Mouse (Mus musculus) hematopoietic multipotent progenitor cell, adult 10-12 weeks (in vitro differentiated cells): Measurements from ENCODE around the gene Krtap3-1. TPM values are rescaled to one million over a fixed set of nuclear protein-coding genes. Genes with fewer than 3 reads are reported as not detected.

ENCODE experiments used
- polyA plus RNA-seq: library from polyadenylated mRNA; stranded (reverse); fragments of >175 nt; gene quantifications from 2 replicates; pipeline ENCODE4 v1.2.3, GENCODE M21; 2012; ENCODE audit warnings: low replicate concordance

Krtap3-1 gene
- polyA plus RNA-seq = not detected in 2 replicates

GRCm38 (mm10) chr11:99566530-99566929, at the start of gene Krtap3-1:
TSS of gene Krtap3-1 (minus strand) at chr11:99566630.

GRCm38 (mm10) chr11:99614796-99615363, 48.5 kb upstream of the Krtap3-1 start, which contains the start of gene Krtap2-4:
TSS of gene Krtap2-4 (minus strand) at chr11:99614846.

GRCm38 (mm10) chr11:99610089-99610488, 43.7 kb upstream of the Krtap3-1 start, which contains the start of gene Gm11937:
TSS of gene Gm11937 (minus strand) at chr11:99610189.

GRCm38 (mm10) chr11:99603208-99603607, 36.8 kb upstream of the Krtap3-1 start, which contains the start of gene Gm11938:
TSS of gene Gm11938 (minus strand) at chr11:99603308.

GRCm38 (mm10) chr11:99597742-99598141, 31.3 kb upstream of the Krtap3-1 start, which contains the start of gene Krtap9-3:
TSS of gene Krtap9-3 (minus strand) at chr11:99598105.

GRCm38 (mm10) chr11:99590981-99591380, 24.6 kb upstream of the Krtap3-1 start, which contains the start of gene Krtap1-3:
TSS of gene Krtap1-3 (minus strand) at chr11:99591339.

GRCm38 (mm10) chr11:99583245-99583704, 16.8 kb upstream of the Krtap3-1 start, which contains the start of gene Krtap1-4:
TSS of gene Krtap1-4 (minus strand) at chr11:99583654.

GRCm38 (mm10) chr11:99580636-99581035, 14.2 kb upstream of the Krtap3-1 start, which contains the start of gene Krtap1-5:
TSS of gene Krtap1-5 (minus strand) at chr11:99581016.

GRCm38 (mm10) chr11:99559366-99559765, 7.1 kb downstream of the Krtap3-1 start, which contains the start of gene Gm11939:
TSS of gene Gm11939 (minus strand) at chr11:99559466.

GRCm38 (mm10) chr11:99556753-99557152, 9.7 kb downstream of the Krtap3-1 start, which contains the start of gene Krtap3-2:
TSS of gene Krtap3-2 (minus strand) at chr11:99556853.

GRCm38 (mm10) chr11:99550765-99551164, 15.7 kb downstream of the Krtap3-1 start, which contains the start of gene Krtap3-3:
TSS of gene Krtap3-3 (minus strand) at chr11:99550865.

GRCm38 (mm10) chr11:99521288-99521860, 45.1 kb downstream of the Krtap3-1 start, which contains the start of gene Krt39:
TSS of gene Krt39 (minus strand) at chr11:99521338.

Other genes starting within 250 kb of the Krtap3-1 start
- gene Krt25, start 243.7 kb downstream of the Krtap3-1 start, polyA plus RNA-seq = not detected in 2 replicates
- not detected in 2 replicates for gene Krt26, start 228.7 kb downstream of the Krtap3-1 start, polyA plus RNA-seq
- not detected in 2 replicates for gene Krt27, start 215.5 kb downstream of the Krtap3-1 start, polyA plus RNA-seq
- gene Krt28, start 191.7 kb downstream of the Krtap3-1 start, polyA plus RNA-seq = not detected in 2 replicates
- gene Krt10, start 177.3 kb downstream of the Krtap3-1 start, polyA plus RNA-seq = 4.0 and 10.0 TPM in 2 replicates
- not detected in 2 replicates for gene Krt12, start 144.4 kb downstream of the Krtap3-1 start, polyA plus RNA-seq
- not detected in 2 replicates for gene Krt20, start 128.5 kb downstream of the Krtap3-1 start, polyA plus RNA-seq
- gene Krt23, start 73.5 kb downstream of the Krtap3-1 start, polyA plus RNA-seq = not detected in 2 replicates
- not detected in 2 replicates for gene Krt39, start 45.3 kb downstream of the Krtap3-1 start, polyA plus RNA-seq
- not detected in 2 replicates for gene Krt40, start 23.5 kb downstream of the Krtap3-1 start, polyA plus RNA-seq
- not detected in 2 replicates for gene Krtap3-3, start 15.8 kb downstream of the Krtap3-1 start, polyA plus RNA-seq
- not detected in 2 replicates for gene Krtap3-2, start 9.8 kb downstream of the Krtap3-1 start, polyA plus RNA-seq
- gene Gm11939, start 7.2 kb downstream of the Krtap3-1 start, polyA plus RNA-seq = not detected in 2 replicates
- not detected in 2 replicates for gene Krtap1-5, start 14.4 kb upstream of the Krtap3-1 start, polyA plus RNA-seq
- not detected in 2 replicates for gene Krtap1-4, start 17.0 kb upstream of the Krtap3-1 start, polyA plus RNA-seq
- gene Krtap1-3, start 24.7 kb upstream of the Krtap3-1 start, polyA plus RNA-seq = not detected in 2 replicates
- gene Krtap9-3, start 31.5 kb upstream of the Krtap3-1 start, polyA plus RNA-seq = not detected in 2 replicates
- not detected in 2 replicates for gene Gm11938, start 36.7 kb upstream of the Krtap3-1 start, polyA plus RNA-seq
- not detected in 2 replicates for gene Gm11937, start 43.6 kb upstream of the Krtap3-1 start, polyA plus RNA-seq
- gene Krtap2-4, start 48.2 kb upstream of the Krtap3-1 start, polyA plus RNA-seq = not detected in 2 replicates
- not detected in 2 replicates for gene Gm11562, start 53.8 kb upstream of the Krtap3-1 start, polyA plus RNA-seq
- gene Krtap4-1, start 61.6 kb upstream of the Krtap3-1 start, polyA plus RNA-seq = not detected in 2 replicates
- not detected in 2 replicates for gene Krtap4-2, start 68.5 kb upstream of the Krtap3-1 start, polyA plus RNA-seq
- not detected in 2 replicates for gene Krtap4-7, start 77.5 kb upstream of the Krtap3-1 start, polyA plus RNA-seq
- gene Gm11555, start 83.6 kb upstream of the Krtap3-1 start, polyA plus RNA-seq = not detected in 2 replicates
- gene Gm11563, start 92.3 kb upstream of the Krtap3-1 start, polyA plus RNA-seq = not detected in 2 replicates
- not detected in 2 replicates for gene Krtap4-6, start 99.3 kb upstream of the Krtap3-1 start, polyA plus RNA-seq
- not detected in 2 replicates for gene Gm14190, start 124.1 kb upstream of the Krtap3-1 start, polyA plus RNA-seq
- not detected in 2 replicates for gene Gm14180, start 167.7 kb upstream of the Krtap3-1 start, polyA plus RNA-seq
- not detected in 2 replicates for gene Gm11595, start 206.3 kb upstream of the Krtap3-1 start, polyA plus RNA-seq
- not detected in 2 replicates for gene Krtap4-8, start 214.1 kb upstream of the Krtap3-1 start, polyA plus RNA-seq
- not detected in 2 replicates for gene Krtap4-9, start 218.6 kb upstream of the Krtap3-1 start, polyA plus RNA-seq
- gene Gm11596, start 226.8 kb upstream of the Krtap3-1 start, polyA plus RNA-seq = not detected in 2 replicates
- gene Gm11569, start 232.3 kb upstream of the Krtap3-1 start, polyA plus RNA-seq = not detected in 2 replicates
- not detected in 2 replicates for gene Gm11554, start 237.8 kb upstream of the Krtap3-1 start, polyA plus RNA-seq
- not detected in 2 replicates for gene Krtap4-13, start 243.3 kb upstream of the Krtap3-1 start, polyA plus RNA-seq
- not detected in 2 replicates for gene Gm11564, start 249.0 kb upstream of the Krtap3-1 start, polyA plus RNA-seq